Mouse (Mus musculus): ENCODE results near the gene Cacna1d. TPM values are rescaled to one million over a fixed set of nuclear protein-coding genes. Genes with fewer than 3 reads are reported as not detected.

The Cacna1d gene
- total and polyA plus RNA-seq, 2 experiments from 2014 or later: 8.9 to 44.3 TPM

DNA sequence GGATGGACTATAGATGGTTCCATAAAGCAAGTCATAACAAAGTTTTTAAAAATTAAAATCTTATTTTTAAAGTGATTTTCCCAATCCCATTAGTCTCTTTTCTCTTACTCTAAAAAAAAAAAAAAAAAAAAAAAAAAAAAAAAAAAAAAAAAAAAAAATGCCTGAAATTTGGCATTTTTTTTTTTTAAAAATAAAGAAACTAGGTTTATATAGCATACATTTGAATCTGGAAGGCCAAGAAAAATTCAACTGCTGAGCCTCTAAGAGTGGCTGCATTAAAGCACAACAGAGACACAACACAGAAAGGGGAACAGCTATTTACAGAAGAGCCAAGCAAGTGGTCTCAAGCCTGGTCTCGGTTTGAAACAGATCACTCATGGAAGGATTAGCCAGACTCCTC lies 112.9 kb downstream of the Cacna1d start:
- DNase-seq (ENCODE audit: low spot score) (no peak), ATAC-seq (ENCODE audit: low FRiP score) (no peak)
- TF ChIP-seq CTCF (IDR thresholded peaks at IDR 0.05): no peak
- H3K27ac ChIP-seq (ENCODE audit: low read depth, low read length): no peak overlapping the region
- WGBS: 21% methylated on average over 1 of the region's 1 CpGs
- H3K4me1 ChIP-seq (ENCODE audit: insufficient read depth, low read length): no peaks in the 10 kb centered on the region
- no peaks in the 10 kb centered on the region for H3K27me3 ChIP-seq (ENCODE audit: insufficient read depth, low read length)
- H3K9ac ChIP-seq (replicated peaks; ENCODE audit: low read length, poor library complexity, severe bottlenecking): no peak overlapping the region
- H3K4me2 ChIP-seq (ENCODE audit: low read depth, low read length, poor library complexity, severe bottlenecking): no peak overlapping the region
- no peaks in the 10 kb centered on the region for H3K9me3 ChIP-seq (ENCODE audit: low read length)
- no peaks in the 10 kb centered on the region for H3K36me3 ChIP-seq (ENCODE audit: insufficient read depth, low read length)
- no peak overlapping the region for H3K4me3 ChIP-seq (ENCODE audit: low read depth, low read length)

DNA sequence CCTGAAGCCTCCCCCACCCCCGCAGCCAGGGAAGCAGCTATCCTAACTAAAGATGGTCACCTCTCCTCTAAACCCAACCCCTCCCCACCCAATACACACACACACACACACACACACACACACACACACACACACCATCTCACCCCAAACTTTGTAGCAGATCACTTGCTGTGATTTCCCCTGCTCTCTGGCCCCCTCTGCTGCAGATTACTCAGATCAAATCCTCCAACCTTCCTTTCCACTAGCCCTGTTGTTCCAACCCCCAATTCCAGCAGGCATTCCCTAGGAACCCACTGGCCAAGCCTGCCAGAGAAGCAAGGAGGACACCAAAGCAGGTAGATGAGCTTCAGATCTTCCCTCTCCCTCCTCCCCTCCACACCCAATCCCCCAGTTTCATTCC lies 118.4 kb downstream of the Cacna1d start:
- Histone ChIP-seq H3K4me2 (ENCODE audit: low read depth, low read length, poor library complexity, severe bottlenecking) (no peak overlapping the region), H3K36me3 (ENCODE audit: insufficient read depth, low read length) (no peaks in the 10 kb centered on the region), H3K27me3 (ENCODE audit: insufficient read depth, low read length) (no peaks in the 10 kb centered on the region), H3K4me1 (ENCODE audit: insufficient read depth, low read length) (no peaks in the 10 kb centered on the region), H3K4me3 (ENCODE audit: low read depth, low read length) (no peak overlapping the region), H3K9ac (replicated peaks; ENCODE audit: low read length, poor library complexity, severe bottlenecking) (no peak overlapping the region), H3K9me3 (ENCODE audit: low read length) (no peaks in the 10 kb centered on the region), H3K27ac (ENCODE audit: low read depth, low read length) (no peak overlapping the region)
- TF ChIP-seq CTCF (IDR thresholded peaks at IDR 0.05): peak; percentile 15; the same call in 1 of the 2 replicates
- ATAC-seq (ENCODE audit: low FRiP score) (no peak), DNase-seq (ENCODE audit: low spot score) (no peak)
- 43% methylated on average over 1 of the region's 1 CpGs for WGBS

DNA sequence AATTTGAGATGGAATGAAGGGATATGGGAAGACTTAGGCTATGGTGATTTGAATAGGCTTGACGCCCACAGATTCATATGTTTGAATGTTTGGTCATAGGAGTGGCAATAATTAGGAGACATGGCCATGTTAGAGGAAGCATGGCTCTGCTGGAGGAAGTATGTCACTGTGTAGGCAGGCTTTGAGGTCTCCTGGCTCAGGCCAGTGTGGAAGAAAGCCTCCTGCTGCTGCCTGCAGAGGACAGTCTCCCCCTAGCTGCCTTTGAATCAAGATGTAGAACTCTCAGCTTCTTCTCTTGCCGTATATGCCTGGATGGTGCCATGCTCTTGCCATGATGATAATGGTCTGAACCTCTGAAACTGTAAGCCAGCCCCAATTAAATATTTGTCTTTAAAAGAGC lies 120.2 kb downstream of the Cacna1d start:
- no peaks in the 10 kb centered on the region for H3K36me3 ChIP-seq (ENCODE audit: insufficient read depth, low read length)
- DNase-seq (ENCODE audit: low spot score) (no peak), ATAC-seq (ENCODE audit: low FRiP score) (no peak)
- no peak overlapping the region for H3K9ac ChIP-seq (replicated peaks; ENCODE audit: low read length, poor library complexity, severe bottlenecking)
- H3K27me3 ChIP-seq (ENCODE audit: insufficient read depth, low read length): no peaks in the 10 kb centered on the region
- H3K4me2 ChIP-seq (ENCODE audit: low read depth, low read length, poor library complexity, severe bottlenecking): no peak overlapping the region
- no peak overlapping the region for H3K27ac ChIP-seq (ENCODE audit: low read depth, low read length)
- no peaks in the 10 kb centered on the region for H3K9me3 ChIP-seq (ENCODE audit: low read length)
- TF ChIP-seq CTCF (IDR thresholded peaks at IDR 0.05): peak; percentile 33
- no peak overlapping the region for H3K4me3 ChIP-seq (ENCODE audit: low read depth, low read length)
- no peaks in the 10 kb centered on the region for H3K4me1 ChIP-seq (ENCODE audit: insufficient read depth, low read length)
- 74% methylated on average over 2 of the region's 2 CpGs for WGBS

DNA sequence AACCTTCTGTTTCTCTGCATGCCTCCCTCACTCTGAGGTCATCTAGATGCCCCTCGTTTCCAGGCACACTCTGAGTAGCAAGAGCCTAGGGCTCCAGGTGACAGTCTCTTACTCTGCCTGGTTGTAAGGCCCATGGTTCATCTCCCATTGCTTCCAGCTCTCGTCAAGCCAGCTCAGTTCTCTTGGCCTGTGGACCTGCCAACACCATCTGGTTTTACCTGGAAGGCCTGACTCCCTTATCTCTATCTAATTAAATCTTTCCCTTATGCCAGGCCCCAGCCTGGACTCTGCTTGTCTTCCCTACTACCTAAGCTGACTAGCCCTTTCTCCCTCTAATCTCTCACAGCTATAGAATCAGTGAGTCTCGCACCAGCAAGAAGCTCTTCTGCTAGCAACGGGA lies 124.2 kb downstream of the Cacna1d start:
- no peaks in the 10 kb centered on the region for H3K36me3 ChIP-seq (ENCODE audit: insufficient read depth, low read length)
- no peaks in the 10 kb centered on the region for H3K9me3 ChIP-seq (ENCODE audit: low read length)
- H3K9ac ChIP-seq (replicated peaks; ENCODE audit: low read length, poor library complexity, severe bottlenecking): no peak overlapping the region
- DNase-seq (ENCODE audit: low spot score) (no peak), ATAC-seq (ENCODE audit: low FRiP score) (no peak)
- no peaks in the 10 kb centered on the region for H3K4me1 ChIP-seq (ENCODE audit: insufficient read depth, low read length)
- H3K27me3 ChIP-seq (ENCODE audit: insufficient read depth, low read length): no peaks in the 10 kb centered on the region
- WGBS: 80% methylated on average over 4 of the region's 4 CpGs
- H3K4me2 ChIP-seq (ENCODE audit: low read depth, low read length, poor library complexity, severe bottlenecking): no peak overlapping the region
- no peak for TF ChIP-seq CTCF (IDR thresholded peaks at IDR 0.05)
- no peak overlapping the region for H3K27ac ChIP-seq (ENCODE audit: low read depth, low read length)
- no peak overlapping the region for H3K4me3 ChIP-seq (ENCODE audit: low read depth, low read length)

DNA sequence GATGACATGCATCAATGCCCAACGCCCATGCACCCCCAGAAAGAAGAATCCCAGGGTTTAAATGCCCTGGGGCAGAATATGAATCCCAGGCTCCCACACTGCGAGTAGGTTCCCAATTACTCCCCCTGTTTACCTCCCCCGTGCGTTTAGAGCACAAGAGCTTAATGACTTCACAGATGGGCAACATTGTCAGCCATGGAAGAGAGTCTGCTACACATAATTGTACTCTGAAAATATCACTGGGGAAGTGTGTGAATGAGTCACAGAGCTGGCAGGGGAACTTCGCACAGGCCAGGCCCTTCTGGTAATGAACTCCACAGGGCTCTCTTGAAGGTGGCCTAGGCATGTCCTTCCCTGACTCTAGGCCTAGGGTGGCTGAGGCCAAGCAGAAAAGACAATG lies 125.4 kb downstream of the Cacna1d start:
- no peaks in the 10 kb centered on the region for H3K4me1 ChIP-seq (ENCODE audit: insufficient read depth, low read length)
- no peak overlapping the region for H3K27ac ChIP-seq (ENCODE audit: low read depth, low read length)
- no peaks in the 10 kb centered on the region for H3K27me3 ChIP-seq (ENCODE audit: insufficient read depth, low read length)
- no peak for TF ChIP-seq CTCF (IDR thresholded peaks at IDR 0.05)
- DNase-seq (ENCODE audit: low spot score) (no peak), ATAC-seq (ENCODE audit: low FRiP score) (no peak)
- H3K9ac ChIP-seq (replicated peaks; ENCODE audit: low read length, poor library complexity, severe bottlenecking): no peak overlapping the region
- H3K9me3 ChIP-seq (ENCODE audit: low read length): no peaks in the 10 kb centered on the region
- no peak overlapping the region for H3K4me2 ChIP-seq (ENCODE audit: low read depth, low read length, poor library complexity, severe bottlenecking)
- no peaks in the 10 kb centered on the region for H3K36me3 ChIP-seq (ENCODE audit: insufficient read depth, low read length)
- WGBS: 73% methylated on average over 5 of the region's 5 CpGs
- H3K4me3 ChIP-seq (ENCODE audit: low read depth, low read length): no peak overlapping the region

DNA sequence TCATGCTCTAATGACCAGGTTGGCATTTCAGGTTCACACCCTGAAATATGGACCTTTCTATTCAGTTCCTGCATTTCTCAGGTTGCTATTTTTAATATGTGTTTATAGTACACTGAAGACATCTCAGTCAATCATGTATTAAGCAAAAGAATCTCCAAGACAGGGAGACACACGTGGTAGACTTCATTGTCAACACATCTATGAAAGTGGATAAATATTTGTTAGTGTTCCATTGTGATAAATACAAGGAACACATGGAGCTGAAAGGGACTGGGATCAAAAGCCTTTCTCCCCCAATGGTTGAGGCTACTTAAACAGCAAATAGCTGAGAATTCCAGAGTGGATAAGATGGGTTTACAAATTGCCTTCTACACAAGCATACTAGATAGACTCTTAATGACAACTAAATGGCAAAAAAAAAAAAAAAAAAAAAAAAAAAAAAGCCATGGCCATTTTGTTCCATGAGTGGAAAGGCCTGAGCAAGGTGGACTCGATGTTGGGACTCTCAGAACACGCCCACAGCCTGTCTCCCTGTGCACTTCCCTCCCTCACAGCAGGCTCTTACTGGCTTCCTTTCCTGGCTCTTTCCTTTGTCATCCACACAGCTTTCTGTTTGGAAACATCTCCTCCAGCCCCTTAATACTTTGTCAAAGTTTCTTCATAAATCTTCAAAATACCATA lies 127.6 kb downstream of the Cacna1d start:
- Histone ChIP-seq H3K9ac (replicated peaks; ENCODE audit: low read length, poor library complexity, severe bottlenecking) (no peak overlapping the region), H3K36me3 (ENCODE audit: insufficient read depth, low read length) (no peaks in the 10 kb centered on the region), H3K4me1 (ENCODE audit: insufficient read depth, low read length) (no peaks in the 10 kb centered on the region), H3K27ac (ENCODE audit: low read depth, low read length) (no peak overlapping the region), H3K4me2 (ENCODE audit: low read depth, low read length, poor library complexity, severe bottlenecking) (no peak overlapping the region), H3K9me3 (ENCODE audit: low read length) (no peaks in the 10 kb centered on the region), H3K27me3 (ENCODE audit: insufficient read depth, low read length) (no peaks in the 10 kb centered on the region), H3K4me3 (ENCODE audit: low read depth, low read length) (no peak overlapping the region)
- 63% methylated on average over 3 of the region's 3 CpGs for WGBS
- TF ChIP-seq CTCF (IDR thresholded peaks at IDR 0.05): no peak
- DNase-seq (ENCODE audit: low spot score): no peak
- ATAC-seq (ENCODE audit: low FRiP score): no peak

Data from midbrain, postnatal 0 days (tissue).